Mouse (Mus musculus): ENCODE results near the gene Adamts13. TPM values are rescaled to one million over a fixed set of nuclear protein-coding genes. Genes with fewer than 3 reads are reported as not detected.

The Adamts13 gene
- polyA plus RNA-seq, 1 experiment from 2014 or later, result not detected

DNA sequence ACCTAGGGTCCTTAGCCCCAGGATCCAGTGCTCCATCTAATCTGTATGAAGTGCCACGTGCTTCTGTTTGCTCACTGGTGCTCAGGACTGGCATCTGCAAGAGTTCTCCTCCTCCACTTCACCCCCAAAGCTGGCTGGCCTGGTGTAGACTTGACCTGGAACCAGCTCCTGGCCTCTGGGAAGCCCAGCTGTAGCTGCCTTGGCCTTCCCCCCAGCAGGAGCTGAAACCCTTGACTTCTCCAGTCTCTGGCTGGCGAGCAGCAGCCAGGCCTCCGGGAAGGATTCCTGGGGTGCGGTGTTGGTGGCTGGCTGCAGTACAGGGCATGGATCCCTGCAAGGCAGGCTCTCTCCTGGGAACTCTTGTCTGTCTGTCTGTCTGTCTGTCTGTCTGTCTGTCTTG lies 71.0 kb downstream of the Adamts13 start:
- no peaks in the 10 kb centered on the region for H3K9me3 ChIP-seq (replicated peaks)
- no peak overlapping the region for H3K4me2 ChIP-seq (replicated peaks)
- H3K27me3 ChIP-seq, result peaks cover 12% of the 10 kb centered on the region; the same call in 1 of the 2 replicates
- WGBS, result 71% methylated on average over 4 of the region's 4 CpGs
- no peak overlapping the region for H3K9ac ChIP-seq
- no peak overlapping the region for H3K27ac ChIP-seq
- no peak overlapping the region for H3K4me3 ChIP-seq
- H3K4me1 ChIP-seq, result peaks cover 2% of the 10 kb centered on the region; the same call in 1 of the 2 replicates
- ATAC-seq (ENCODE audit: low FRiP score), result no peak
- H3K36me3 ChIP-seq, result no peaks in the 10 kb centered on the region

DNA sequence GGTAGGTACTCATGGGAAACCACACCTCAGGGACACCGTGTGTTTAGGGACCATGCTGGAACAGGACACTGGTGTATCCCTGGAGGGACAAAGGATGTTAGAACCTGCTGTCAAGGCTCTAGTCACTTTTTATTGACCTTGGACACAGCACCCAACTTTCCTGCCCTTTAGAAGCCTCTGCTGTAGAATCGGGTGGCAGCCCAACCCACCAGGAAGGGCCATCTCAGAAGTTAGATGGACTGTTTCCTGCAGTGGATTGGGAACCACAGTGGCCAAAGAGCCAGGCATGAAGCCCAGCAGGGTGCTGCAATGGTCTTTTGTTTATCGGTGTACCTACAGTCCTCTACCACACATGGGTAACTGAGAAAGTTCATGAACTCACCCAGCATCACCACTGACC lies 71.4 kb downstream of the Adamts13 start:
- H3K27me3 ChIP-seq, result 0 out of 2 replicates have a peak, but pooled peaks cover 8% of the 10 kb centered on the region
- ATAC-seq (ENCODE audit: low FRiP score), result no peak
- WGBS, result 88% methylated on average over 3 of the region's 3 CpGs

DNA sequence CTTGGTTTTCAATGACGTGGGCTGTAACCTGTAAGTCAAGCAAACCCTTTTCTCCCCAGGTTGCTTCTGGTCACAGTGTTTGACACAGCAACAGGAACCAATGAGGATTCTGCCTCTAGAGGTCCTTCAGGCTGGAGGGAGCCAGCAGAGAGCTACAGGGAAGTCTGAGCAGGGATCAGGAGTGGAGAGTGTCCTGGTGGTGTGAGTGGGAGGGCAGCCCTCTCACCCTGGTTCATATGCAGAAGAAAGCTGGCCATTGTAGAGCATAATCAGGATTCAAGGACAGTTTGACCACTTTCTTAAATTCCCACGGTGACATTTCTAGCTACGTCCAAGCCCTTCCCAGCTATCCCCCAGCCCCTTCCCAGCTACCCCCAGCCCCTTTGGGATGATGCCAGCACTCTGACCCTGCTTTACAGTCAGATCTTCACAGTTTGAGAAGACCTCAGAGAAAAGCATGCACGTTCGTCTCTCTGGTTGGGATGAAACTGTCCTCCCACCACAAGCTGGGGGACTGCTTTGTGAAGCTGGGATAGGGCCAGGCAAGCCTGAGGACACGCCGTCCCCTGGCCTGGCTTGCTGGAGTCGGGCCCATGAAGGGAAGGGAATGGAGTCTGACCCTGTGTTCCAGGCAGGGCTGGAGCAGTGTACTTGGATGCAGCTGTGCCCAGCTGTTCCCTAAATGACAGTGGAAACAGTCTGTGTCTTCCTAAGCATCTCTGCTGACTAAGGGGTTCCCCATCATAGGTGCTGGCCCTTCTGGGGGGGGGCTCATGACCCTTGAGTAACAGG lies 73.0 kb downstream of the Adamts13 start:
- Histone ChIP-seq H3K36me3 (no peaks in the 10 kb centered on the region), H3K9ac (no peak overlapping the region), H3K9me3 (replicated peaks) (no peaks in the 10 kb centered on the region), H3K27ac (no peak overlapping the region), H3K4me1 (peaks cover 2% of the 10 kb centered on the region; the same call in 1 of the 2 replicates), H3K4me2 (replicated peaks) (no peak overlapping the region), H3K4me3 (no peak overlapping the region), H3K27me3 (0 out of 2 replicates have a peak, but pooled peaks cover 8% of the 10 kb centered on the region)
- no peak for ATAC-seq (ENCODE audit: low FRiP score)
- 70% methylated on average over 8 of the region's 8 CpGs for WGBS

More for the DNA sequence above, 71.4 kb downstream of the Adamts13 start:
- peaks cover 2% of the 10 kb centered on the region; the same call in 1 of the 2 replicates for H3K4me1 ChIP-seq
- no peak overlapping the region for H3K4me3 ChIP-seq
- H3K9me3 ChIP-seq (replicated peaks), result no peaks in the 10 kb centered on the region
- no peak overlapping the region for H3K9ac ChIP-seq
- H3K27ac ChIP-seq, result no peak overlapping the region
- H3K4me2 ChIP-seq (replicated peaks), result no peak overlapping the region
- H3K36me3 ChIP-seq, result no peaks in the 10 kb centered on the region

DNA sequence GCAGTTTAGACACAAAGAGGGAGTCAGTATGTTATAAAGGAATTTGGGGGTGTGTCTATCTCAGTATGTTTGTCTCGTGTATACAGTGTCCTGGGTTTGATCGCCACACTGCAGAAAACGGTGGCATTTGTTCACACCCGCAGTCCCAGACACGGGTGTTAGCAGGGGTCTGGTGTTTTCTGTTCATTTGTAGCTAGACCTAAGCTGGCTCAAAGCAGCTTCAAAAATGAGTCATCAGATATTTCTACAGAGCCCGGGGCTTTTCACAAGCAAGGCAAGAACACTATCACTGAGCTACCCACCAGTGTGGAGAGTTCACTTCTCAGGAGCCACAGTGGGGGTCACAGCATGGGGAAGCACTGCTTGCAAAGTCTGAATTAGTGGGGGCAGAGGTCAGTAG lies 76.2 kb downstream of the Adamts13 start:
- 42% methylated on average over 6 of the region's 6 CpGs for WGBS
- no peak overlapping the region for H3K4me3 ChIP-seq
- H3K36me3 ChIP-seq, result no peaks in the 10 kb centered on the region
- 0 out of 2 replicates have a peak, but pooled peaks cover 5% of the 10 kb centered on the region for H3K27me3 ChIP-seq
- H3K27ac ChIP-seq, result no peak overlapping the region
- no peak overlapping the region for H3K4me2 ChIP-seq (replicated peaks)
- H3K9ac ChIP-seq, result no peak overlapping the region
- no peaks in the 10 kb centered on the region for H3K9me3 ChIP-seq (replicated peaks)
- ATAC-seq (ENCODE audit: low FRiP score), result no peak
- no peaks in the 10 kb centered on the region for H3K4me1 ChIP-seq

DNA sequence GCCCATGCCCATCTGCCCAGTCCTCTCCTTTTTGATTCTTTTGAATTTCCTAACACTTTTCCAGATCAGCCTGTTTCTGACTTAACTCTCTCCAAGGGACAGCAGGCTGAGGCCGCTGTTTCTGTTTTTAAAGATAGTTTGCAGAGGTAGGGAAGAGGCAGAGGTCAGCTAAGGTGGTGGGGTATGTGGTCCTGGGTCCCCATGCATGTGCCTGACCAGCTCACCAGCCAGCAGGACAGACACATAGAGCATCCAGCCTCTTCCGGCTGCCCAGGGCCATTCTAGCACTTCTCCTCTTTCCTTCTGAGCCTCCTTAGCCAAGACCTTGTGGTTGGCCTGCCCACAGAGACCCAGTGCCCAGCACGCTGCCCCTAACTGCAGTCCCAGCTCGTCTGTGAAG lies 85.0 kb downstream of the Adamts13 start:
- H3K36me3 ChIP-seq, result no peaks in the 10 kb centered on the region
- no peak overlapping the region; the same call in 1 of the 2 replicates for H3K27ac ChIP-seq
- no peak for ATAC-seq (ENCODE audit: low FRiP score)
- H3K4me3 ChIP-seq, result no peak overlapping the region
- no peaks in the 10 kb centered on the region for H3K27me3 ChIP-seq
- no peak overlapping the region for H3K4me2 ChIP-seq (replicated peaks)
- H3K4me1 ChIP-seq, result peaks cover 7% of the 10 kb centered on the region; the same call in 1 of the 2 replicates
- 60% methylated on average over 4 of the region's 4 CpGs for WGBS
- H3K9me3 ChIP-seq (replicated peaks), result no peaks in the 10 kb centered on the region
- no peak overlapping the region for H3K9ac ChIP-seq

DNA sequence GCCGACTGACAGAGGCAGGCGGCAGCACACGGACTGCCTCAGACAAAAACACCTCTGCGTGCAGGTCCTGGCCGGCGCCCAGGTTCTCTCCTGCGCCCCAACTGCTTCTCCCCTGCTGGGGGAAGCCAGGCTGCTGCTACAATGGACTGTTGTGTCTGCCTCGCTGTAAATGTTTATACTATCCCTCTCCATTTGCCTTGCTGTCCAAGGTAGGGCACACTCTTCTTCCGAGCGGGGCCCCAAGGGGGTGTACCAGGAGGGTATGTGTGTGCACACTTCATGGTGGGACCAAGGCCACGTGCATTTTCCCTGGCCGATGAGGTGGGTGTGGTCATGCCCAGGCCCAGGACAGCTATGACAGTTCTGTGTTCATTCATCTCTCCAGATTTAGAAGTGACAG lies 85.5 kb downstream of the Adamts13 start:
- H3K4me3 ChIP-seq, result no peak overlapping the region
- peaks cover 7% of the 10 kb centered on the region; the same call in 1 of the 2 replicates for H3K4me1 ChIP-seq
- H3K27me3 ChIP-seq, result no peaks in the 10 kb centered on the region
- ATAC-seq (ENCODE audit: low FRiP score), result no peak
- no peaks in the 10 kb centered on the region for H3K9me3 ChIP-seq (replicated peaks)
- no peaks in the 10 kb centered on the region for H3K36me3 ChIP-seq
- H3K27ac ChIP-seq, result peak overlapping the region; percentile 25; the same call in 1 of the 2 replicates
- 47% methylated on average over 12 of the region's 12 CpGs for WGBS
- H3K9ac ChIP-seq, result no peak overlapping the region
- H3K4me2 ChIP-seq (replicated peaks), result no peak overlapping the region

DNA sequence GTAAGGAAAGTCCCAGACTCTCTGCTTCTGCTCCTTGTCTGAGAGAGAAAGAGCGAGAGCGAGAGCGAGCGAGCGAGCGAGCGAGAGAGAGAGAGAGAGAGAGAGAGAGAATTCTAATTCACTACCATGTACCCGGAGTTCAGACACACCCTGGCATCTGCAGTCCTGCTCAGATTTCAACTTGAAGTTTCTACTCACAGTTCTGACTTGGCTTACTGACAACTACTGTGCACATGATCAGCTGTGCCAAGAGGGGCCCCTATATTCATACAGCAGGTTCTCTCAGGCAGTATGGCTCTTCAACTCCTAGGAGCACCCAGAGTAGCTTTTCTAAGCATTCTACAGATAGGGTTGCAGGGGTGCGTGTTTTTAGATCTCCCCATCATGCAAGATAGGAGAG lies 86.0 kb downstream of the Adamts13 start:
- Histone ChIP-seq H3K9ac (no peak overlapping the region), H3K4me3 (no peak overlapping the region), H3K4me1 (peaks cover 7% of the 10 kb centered on the region; the same call in 1 of the 2 replicates), H3K4me2 (replicated peaks) (no peak overlapping the region), H3K27me3 (no peaks in the 10 kb centered on the region), H3K27ac (0 out of 2 replicates have a peak overlapping the region, but pooled peaks have one; percentile 25), H3K36me3 (no peaks in the 10 kb centered on the region), H3K9me3 (replicated peaks) (no peaks in the 10 kb centered on the region)
- 88% methylated on average over 9 of the region's 9 CpGs for WGBS
- no peak for ATAC-seq (ENCODE audit: low FRiP score)

Other genes starting within 250 kb of the Adamts13 start
- gene Abo, start 108.4 kb upstream of the Adamts13 start, polyA plus RNA-seq (2016; fragmentation: Nextera tagmentation; extraction: Ambion mirVana), result not detected in 2 replicates
- 30.8 and 32.3 TPM in 2 replicates for gene Surf6, start 70.5 kb upstream of the Adamts13 start, polyA plus RNA-seq (2016; fragmentation: Nextera tagmentation; extraction: Ambion mirVana)
- 107 and 116 TPM in 2 replicates for gene Med22, start 62.7 kb upstream of the Adamts13 start, polyA plus RNA-seq (2016; fragmentation: Nextera tagmentation; extraction: Ambion mirVana)
- 461 and 470 TPM in 2 replicates for gene Rpl7a, start 62.7 kb upstream of the Adamts13 start, polyA plus RNA-seq (2016; fragmentation: Nextera tagmentation; extraction: Ambion mirVana)
- gene Surf2, start 57.0 kb upstream of the Adamts13 start, polyA plus RNA-seq (2016; fragmentation: Nextera tagmentation; extraction: Ambion mirVana), result 50.1 and 50.4 TPM in 2 replicates
- 55.0 and 58.6 TPM in 2 replicates for gene Surf1, start 56.9 kb upstream of the Adamts13 start, polyA plus RNA-seq (2016; fragmentation: Nextera tagmentation; extraction: Ambion mirVana)
- 154 and 156 TPM in 2 replicates for gene Surf4, start 39.5 kb upstream of the Adamts13 start, polyA plus RNA-seq (2016; fragmentation: Nextera tagmentation; extraction: Ambion mirVana)
- 0.17 and 0.22 TPM in 2 replicates for gene Stkld1, start 39.4 kb upstream of the Adamts13 start, polyA plus RNA-seq (2016; fragmentation: Nextera tagmentation; extraction: Ambion mirVana)
- gene Rexo4, start 9.0 kb upstream of the Adamts13 start, polyA plus RNA-seq (2016; fragmentation: Nextera tagmentation; extraction: Ambion mirVana), result 40.9 and 42.0 TPM in 2 replicates
- 115 TPM in 2 replicates for gene Cacfd1, start 36.5 kb downstream of the Adamts13 start, polyA plus RNA-seq (2016; fragmentation: Nextera tagmentation; extraction: Ambion mirVana)
- 3.5 and 4.1 TPM in 2 replicates for gene Slc2a6, start 54.6 kb downstream of the Adamts13 start, polyA plus RNA-seq (2016; fragmentation: Nextera tagmentation; extraction: Ambion mirVana)
- gene Mymk, start 98.8 kb downstream of the Adamts13 start, polyA plus RNA-seq (2016; fragmentation: Nextera tagmentation; extraction: Ambion mirVana), result 2.6 and 5.2 TPM in 2 replicates
- 6.1 and 9.0 TPM in 2 replicates for gene Adamtsl2, start 106.0 kb downstream of the Adamts13 start, polyA plus RNA-seq (2016; fragmentation: Nextera tagmentation; extraction: Ambion mirVana)
- 0.43 and 0.52 TPM in 2 replicates for gene Fam163b, start 169.1 kb downstream of the Adamts13 start, polyA plus RNA-seq (2016; fragmentation: Nextera tagmentation; extraction: Ambion mirVana)
- gene Dbh, start 191.8 kb downstream of the Adamts13 start, polyA plus RNA-seq (2016; fragmentation: Nextera tagmentation; extraction: Ambion mirVana), result 1.7 and 2.3 TPM in 2 replicates

Measured in hindbrain, embryonic 12.5 days (tissue).